Mouse (Mus musculus) urinary bladder, postnatal 36 days (tissue): ENCODE data around the gene Stx5a.
"Not testable (repeated sequence)": the region's sequence is repeated elsewhere in the genome, so short reads cannot be mapped to it uniquely, and the experiment has no call there.

Source experiments
- DNase-seq, 2 experiments: peaks; one replicate each; pipeline ENCODE4 v3.0.0; 2022; ENCODE audit warnings: low spot score in 2 of 2, mixed read lengths in 1 of 2

Gene Stx5a

GRCm38 (mm10) chr19:8716767-8717475 is 24.3 kb upstream of the Stx5a start:
- no peak for DNase-seq

- DNase-seq = peak; percentile 25 to 34
Measured at GRCm38 (mm10) chr19:8718357-8718756, 22.9 kb upstream of the Stx5a start.

- not testable (repeated sequence) for DNase-seq
Measured at GRCm38 (mm10) chr19:8719037-8719436, 22.2 kb upstream of the Stx5a start.

GRCm38 (mm10) chr19:8721378-8721777 is 19.8 kb upstream of the Stx5a start:
- DNase-seq = no peak

GRCm38 (mm10) chr19:8722021-8722420 is 19.2 kb upstream of the Stx5a start:
- no peak for DNase-seq

- no peak for DNase-seq
Measured at GRCm38 (mm10) chr19:8722559-8722906, 18.7 kb upstream of the Stx5a start.

GRCm38 (mm10) chr19:8722907-8723573 is 18.2 kb upstream of the Stx5a start, which contains the start of gene Slc3a2:
Gene Slc3a2 (minus strand): TSS chr19:8723369.
- peak; percentile 90 to 96 for DNase-seq

- no peak for DNase-seq
Measured at GRCm38 (mm10) chr19:8723574-8724346, 17.5 kb upstream of the Stx5a start.

- DNase-seq = no peak
Measured at GRCm38 (mm10) chr19:8724392-8724791, 16.8 kb upstream of the Stx5a start.

GRCm38 (mm10) chr19:8725081-8725613 is 16.1 kb upstream of the Stx5a start:
- DNase-seq = no peak

GRCm38 (mm10) chr19:8726609-8727390 is 14.4 kb upstream of the Stx5a start:
- no peak for DNase-seq

GRCm38 (mm10) chr19:8727495-8728114 is 13.6 kb upstream of the Stx5a start:
- DNase-seq = no peak

GRCm38 (mm10) chr19:8728335-8729099 is 12.7 kb upstream of the Stx5a start:
- not testable (repeated sequence) for DNase-seq

- DNase-seq = no peak
Measured at GRCm38 (mm10) chr19:8734334-8734733, 6.9 kb upstream of the Stx5a start.

GRCm38 (mm10) chr19:8735389-8736159 is 5.6 kb upstream of the Stx5a start, which contains the start of gene Wdr74:
Gene Wdr74 (plus strand): TSS chr19:8735827.
- DNase-seq = peak; percentile 84 to 90

- DNase-seq = no peak
Measured at GRCm38 (mm10) chr19:8736160-8736467, 5.1 kb upstream of the Stx5a start.

GRCm38 (mm10) chr19:8738911-8739310 is 2.3 kb upstream of the Stx5a start:
- DNase-seq = no peak

- no peak for DNase-seq
Measured at GRCm38 (mm10) chr19:8739646-8740045, 1.6 kb upstream of the Stx5a start.

- no peak for DNase-seq
Measured at GRCm38 (mm10) chr19:8740603-8741002, 610 bp upstream of the Stx5a start, which contains the start of gene 1700092M07Rik. Gene 1700092M07Rik (plus strand): TSS chr19:8740718.
